Mouse (Mus musculus): ENCODE results near the gene Rab3il1. TPM values are rescaled to one million over a fixed set of nuclear protein-coding genes. Genes with fewer than 3 reads are reported as not detected.
A peak's percentile ranks its signal among the peaks of the same experiment; 100 is the strongest.

Gene Rab3il1
- total RNA-seq (2021) = 1 to 10 TPM; 9.4 TPM
- long read RNA-seq, experiment 1, full-length matches to known transcripts = 8 of 16 reads
- long read RNA-seq, experiment 1, partial matches to known transcripts = 3 of 16 reads
- long read RNA-seq, experiment 1, other reads (novel, unspliced or antisense) = 5 of 16 reads
- long read RNA-seq, experiment 2, full-length matches to known transcripts = 3 of 6 reads
- long read RNA-seq, experiment 2, partial matches to known transcripts = 1 of 6 reads
- long read RNA-seq, experiment 2, other reads (novel, unspliced or antisense) = 2 of 6 reads

DNA sequence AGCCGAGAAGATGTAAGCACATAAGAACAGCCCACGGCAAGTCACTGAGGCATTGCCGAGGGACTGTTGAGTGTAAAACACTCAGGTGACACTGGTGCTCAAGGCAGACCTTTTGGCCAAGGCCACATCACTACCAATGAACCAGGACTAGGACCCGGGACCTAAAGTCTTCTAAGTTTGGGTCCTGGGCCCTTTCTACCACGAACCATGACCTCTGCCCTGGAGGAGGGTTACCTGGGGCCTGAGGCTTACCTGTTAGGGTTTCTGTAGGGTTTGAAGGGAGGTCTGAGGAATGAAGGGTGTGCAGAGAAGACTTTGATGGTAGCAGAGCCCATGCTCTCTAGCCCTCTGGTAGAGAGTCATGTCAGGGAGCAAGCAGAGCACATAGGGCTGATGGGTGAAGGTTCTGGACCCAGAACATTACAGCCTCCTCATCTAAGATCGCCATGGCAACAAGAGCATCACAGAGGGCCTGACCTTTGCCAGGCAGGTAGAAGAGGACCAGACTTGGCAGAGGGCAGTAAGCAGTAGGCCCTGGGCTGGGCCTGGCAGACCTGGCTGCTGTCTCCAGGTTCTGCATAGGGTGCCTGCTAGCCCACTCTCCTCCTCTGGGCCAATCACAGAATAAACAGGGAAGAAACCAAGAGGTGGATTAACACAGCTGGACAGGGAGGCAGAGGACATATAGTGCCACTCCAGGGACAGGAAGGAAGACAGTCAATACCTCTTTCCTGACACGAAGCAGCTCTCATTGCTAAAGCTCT, at the start of gene Rab3il1, which contains the start of gene Best1:
TSS of gene Rab3il1 (plus strand) at position 464 of the 764 bp plus-strand sequence.
TSS of gene Best1 (minus strand) at position 428 of the 764 bp plus-strand sequence.
- intact Hi-C loops (cut with DNase I) = loop anchor here (2.0 kb wide), 1 partner anchor 21 kb away; no protein-coding TSS in a partner anchor
- no peak within 1 kb of the TSS for H3K27ac ChIP-seq
- TF ChIP-seq CTCF (IDR thresholded peaks at IDR 0.05) = no peak
- no peak for DNase-seq (ENCODE audit: extremely low spot score in 1 of 2, low spot score in 2 of 2)
- no peak within 1 kb of the TSS for H3K4me3 ChIP-seq

DNA sequence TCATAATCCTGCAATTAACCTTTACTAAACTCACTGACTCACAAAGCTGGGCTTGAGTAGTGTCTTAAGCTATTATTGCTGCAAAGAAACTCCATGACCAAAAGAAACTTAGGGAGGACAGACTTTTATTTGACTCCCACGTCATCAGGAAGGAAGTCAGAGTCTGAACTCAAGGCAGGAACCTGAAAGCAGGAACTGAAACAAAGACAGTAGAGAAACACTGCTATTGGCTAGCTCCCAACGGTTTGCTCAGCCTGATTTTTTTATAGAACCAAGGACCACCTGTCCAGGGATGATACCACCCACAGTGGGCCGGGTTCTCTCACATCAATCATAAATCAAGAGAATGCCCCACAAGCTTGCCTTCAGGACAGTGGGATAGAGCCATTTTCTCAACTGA, 49.1 kb upstream of the Rab3il1 start:
- TF ChIP-seq CTCF (IDR thresholded peaks at IDR 0.05) = no peak
- Histone ChIP-seq H3K4me3 (no peak overlapping the region), H3K27ac (peak overlapping the region; percentile 28; the same call in 1 of the 2 replicates)
- intact Hi-C loops (cut with DNase I) = no loop called here
- DNase-seq (ENCODE audit: extremely low spot score in 1 of 2, low spot score in 2 of 2) = no peak

DNA sequence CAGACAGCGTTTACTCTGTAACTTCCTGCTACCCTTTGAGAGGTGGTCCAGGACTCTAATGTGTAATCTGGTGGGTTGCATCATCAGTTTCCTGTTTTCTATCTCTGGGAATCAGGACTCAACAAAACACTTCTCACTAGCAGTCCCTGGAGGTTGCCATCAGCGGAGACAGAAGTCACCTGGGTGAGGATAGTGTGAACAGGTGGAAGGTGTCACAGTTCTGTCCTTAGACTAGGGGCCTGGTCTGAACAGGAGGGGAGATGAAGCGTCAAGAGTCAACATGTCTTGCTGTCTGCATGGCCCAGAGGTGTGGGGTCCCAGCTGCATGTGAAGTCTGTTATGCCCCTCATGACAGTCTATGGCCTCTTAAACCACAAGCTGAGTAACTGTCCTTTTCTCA, 48.6 kb upstream of the Rab3il1 start:
- Histone ChIP-seq H3K27ac (peak overlapping the region; percentile 36; the same call in 1 of the 2 replicates), H3K4me3 (no peak overlapping the region)
- intact Hi-C loops (cut with DNase I) = no loop called here
- no peak for TF ChIP-seq CTCF (IDR thresholded peaks at IDR 0.05)
- DNase-seq (ENCODE audit: extremely low spot score in 1 of 2, low spot score in 2 of 2) = no peak

DNA sequence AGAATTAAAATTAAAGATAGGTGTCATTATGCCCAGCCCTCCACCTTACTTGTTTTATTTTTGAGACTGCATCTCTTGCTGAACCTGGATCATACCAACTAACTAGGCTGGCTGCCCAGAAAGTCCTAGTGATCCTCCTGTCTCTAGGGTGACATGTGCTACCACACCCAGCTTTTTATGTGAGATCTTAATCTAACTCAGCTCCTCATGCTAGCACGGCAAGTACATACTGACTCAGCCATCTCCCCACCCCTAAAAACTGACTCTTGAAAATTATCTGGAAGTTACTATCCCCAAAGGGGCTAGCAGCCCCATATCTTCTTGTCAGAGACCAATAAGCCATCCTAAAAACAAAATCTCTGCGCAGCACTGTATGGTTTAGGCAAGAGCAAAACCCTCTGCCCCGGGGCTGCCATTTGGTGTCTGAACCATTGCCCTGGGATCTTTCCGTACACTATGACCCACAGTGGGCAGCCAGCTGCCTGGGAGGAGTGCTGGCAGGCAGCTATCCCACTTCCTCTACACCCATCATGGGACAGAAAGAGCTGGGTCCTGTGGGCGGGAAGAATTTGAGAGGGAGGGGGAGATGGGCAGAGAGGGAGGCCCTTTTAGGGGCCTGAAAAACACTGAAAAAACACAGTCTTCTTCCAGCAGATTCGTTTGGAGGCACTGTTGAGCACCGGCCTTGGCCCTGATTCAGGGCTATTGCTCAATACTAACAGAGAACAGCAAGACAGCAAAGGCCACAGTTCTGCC, 47.2 kb upstream of the Rab3il1 start:
- intact Hi-C loops (cut with DNase I) = loop anchor here (2.0 kb wide), 1 partner anchor 25 kb away; no protein-coding TSS in a partner anchor
- H3K4me3 ChIP-seq = no peak overlapping the region
- no peak; the same call in 1 of the 2 replicates for TF ChIP-seq CTCF (IDR thresholded peaks at IDR 0.05)

DNA sequence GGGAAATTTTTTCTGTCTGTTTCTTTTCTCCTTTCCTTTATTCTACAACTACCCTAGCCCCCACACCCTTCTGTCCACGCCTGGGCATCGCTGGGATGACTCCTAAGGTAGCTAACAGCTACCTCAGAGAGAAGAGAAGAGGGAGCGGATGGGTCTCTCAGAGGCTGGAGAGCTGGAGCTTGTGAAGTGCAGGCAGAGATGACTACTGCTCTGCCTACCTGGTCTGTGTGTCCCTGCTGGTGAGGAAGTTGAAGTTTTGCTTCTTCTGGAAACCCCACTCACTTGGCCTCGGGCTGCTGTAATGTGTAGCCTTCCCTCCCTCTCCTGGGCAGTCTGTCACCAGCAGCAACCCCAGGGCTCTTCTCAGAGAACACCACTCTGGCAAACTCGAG, 46.7 kb upstream of the Rab3il1 start:
- Histone ChIP-seq H3K4me3 (no peak overlapping the region), H3K27ac (peak overlapping the region; percentile 90)
- no peak for TF ChIP-seq CTCF (IDR thresholded peaks at IDR 0.05)
- DNase-seq (ENCODE audit: extremely low spot score in 1 of 2, low spot score in 2 of 2) = no peak
- intact Hi-C loops (cut with DNase I) = loop anchor here (2.0 kb wide), 1 partner anchor 24 kb away; no protein-coding TSS in a partner anchor

More for the DNA sequence above, 47.2 kb upstream of the Rab3il1 start:
- DNase-seq (ENCODE audit: extremely low spot score in 1 of 2, low spot score in 2 of 2) = peak in 1 of 2 experiments; percentile 57
- peak overlapping the region; percentile 90 for H3K27ac ChIP-seq

DNA sequence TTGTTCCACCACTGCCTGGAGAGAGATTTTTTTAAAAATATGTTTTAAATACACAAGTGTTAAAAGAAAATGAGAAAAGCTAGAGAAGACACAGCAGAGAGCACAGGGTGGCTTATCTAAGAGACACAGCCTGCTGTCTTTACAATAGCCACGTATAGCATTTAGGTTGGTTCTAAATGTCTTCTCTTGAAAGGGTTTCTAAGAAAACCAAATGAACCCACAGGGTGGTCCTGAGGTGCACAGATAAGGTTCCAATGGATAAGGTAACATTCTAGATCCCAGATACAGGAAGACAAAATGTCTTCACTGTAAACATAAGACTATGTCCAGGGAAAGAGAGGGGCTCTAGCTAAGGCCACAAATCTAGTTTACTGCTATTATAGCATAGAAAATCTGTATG, 46.0 kb upstream of the Rab3il1 start:
- Histone ChIP-seq H3K4me3 (no peak overlapping the region), H3K27ac (peak overlapping the region; percentile 46)
- DNase-seq (ENCODE audit: extremely low spot score in 1 of 2, low spot score in 2 of 2) = no peak
- TF ChIP-seq CTCF (IDR thresholded peaks at IDR 0.05) = no peak
- intact Hi-C loops (cut with DNase I) = loop anchor here (2.0 kb wide), 1 partner anchor 23 kb away; no protein-coding TSS in a partner anchor

DNA sequence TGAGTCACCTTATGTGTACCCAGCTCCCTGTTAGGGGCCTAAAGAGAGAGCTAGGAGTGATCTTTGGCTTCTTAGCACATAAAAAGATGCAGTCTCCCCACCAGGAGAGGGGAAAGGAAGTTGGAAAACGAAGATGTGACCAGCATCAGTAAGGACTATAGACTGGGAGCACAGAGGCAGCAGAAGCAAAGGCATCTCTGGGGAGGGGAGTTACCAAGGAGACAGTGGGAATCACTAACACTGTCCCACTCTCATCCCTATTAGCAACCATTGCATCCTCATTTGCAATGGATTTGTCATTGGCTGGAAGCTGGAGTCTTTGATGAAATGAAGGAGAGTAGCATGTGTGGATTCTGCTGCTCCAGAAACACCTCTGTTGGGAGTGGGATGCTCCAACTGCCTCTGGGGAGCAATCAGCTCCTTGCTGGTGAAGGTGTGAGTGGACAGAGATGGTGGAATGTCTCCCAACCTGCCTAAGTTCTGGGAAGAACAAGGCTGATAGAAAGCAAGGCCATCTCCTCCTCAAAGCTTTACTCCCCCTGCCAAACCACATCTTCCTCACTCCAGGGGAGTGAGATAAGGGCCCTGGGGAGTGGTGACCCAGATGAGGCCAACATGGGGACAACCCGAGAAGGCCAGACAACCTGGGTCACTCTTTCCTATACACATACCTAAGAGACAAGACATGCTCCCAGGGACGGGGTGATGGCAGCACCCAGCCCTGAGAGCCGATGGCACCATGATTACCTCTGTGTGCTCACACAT, 44.7 kb upstream of the Rab3il1 start:
- intact Hi-C loops (cut with DNase I) = no loop called here
- no peak for TF ChIP-seq CTCF (IDR thresholded peaks at IDR 0.05)
- no peak overlapping the region for H3K4me3 ChIP-seq
- H3K27ac ChIP-seq = no peak overlapping the region
- no peak for DNase-seq (ENCODE audit: extremely low spot score in 1 of 2, low spot score in 2 of 2)

DNA sequence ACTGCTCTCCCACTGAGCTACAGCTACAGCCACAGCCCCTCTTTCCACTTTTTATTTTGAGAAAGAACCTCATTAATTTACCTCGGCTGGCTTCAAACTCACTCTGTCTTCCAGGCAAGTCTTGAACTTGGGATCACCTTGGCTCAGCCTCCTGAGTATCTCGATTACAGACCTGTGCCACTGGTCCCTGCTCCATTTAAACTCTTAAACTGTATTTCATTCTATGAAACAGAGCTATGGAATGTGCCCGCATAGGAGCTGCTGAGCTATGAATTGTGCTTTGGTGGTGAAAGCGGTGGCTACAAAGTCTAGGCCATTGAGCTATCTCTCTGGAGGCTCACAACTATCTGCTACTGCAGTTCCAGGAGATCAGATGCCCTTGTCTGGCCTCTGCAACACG, 43.5 kb upstream of the Rab3il1 start:
- no peak overlapping the region for H3K4me3 ChIP-seq
- no peak for DNase-seq (ENCODE audit: extremely low spot score in 1 of 2, low spot score in 2 of 2)
- intact Hi-C loops (cut with DNase I) = no loop called here
- no peak overlapping the region for H3K27ac ChIP-seq
- TF ChIP-seq CTCF (IDR thresholded peaks at IDR 0.05) = no peak

DNA sequence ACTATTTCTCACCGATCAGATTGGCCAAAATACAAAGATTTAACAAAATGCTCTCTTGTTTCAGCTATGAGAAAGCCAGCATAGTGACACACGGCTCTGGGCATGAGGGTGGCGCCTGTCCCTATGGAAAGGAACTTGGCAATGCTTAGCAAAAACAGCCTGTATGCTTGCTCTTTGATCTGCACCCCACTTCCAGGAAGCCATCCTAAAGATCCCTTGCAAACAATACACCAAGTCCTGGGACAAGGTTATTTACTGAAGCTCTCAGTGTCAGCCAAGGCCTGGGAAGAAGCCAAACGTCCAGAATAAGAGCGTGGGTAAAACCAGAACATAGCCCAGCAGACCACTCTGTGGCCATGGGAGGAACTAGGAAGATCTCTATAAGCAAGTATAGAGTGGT, 40.7 kb upstream of the Rab3il1 start:
- no peak for TF ChIP-seq CTCF (IDR thresholded peaks at IDR 0.05)
- intact Hi-C loops (cut with DNase I) = no loop called here
- H3K27ac ChIP-seq = no peak overlapping the region
- no peak overlapping the region for H3K4me3 ChIP-seq
- DNase-seq (ENCODE audit: extremely low spot score in 1 of 2, low spot score in 2 of 2) = no peak

DNA sequence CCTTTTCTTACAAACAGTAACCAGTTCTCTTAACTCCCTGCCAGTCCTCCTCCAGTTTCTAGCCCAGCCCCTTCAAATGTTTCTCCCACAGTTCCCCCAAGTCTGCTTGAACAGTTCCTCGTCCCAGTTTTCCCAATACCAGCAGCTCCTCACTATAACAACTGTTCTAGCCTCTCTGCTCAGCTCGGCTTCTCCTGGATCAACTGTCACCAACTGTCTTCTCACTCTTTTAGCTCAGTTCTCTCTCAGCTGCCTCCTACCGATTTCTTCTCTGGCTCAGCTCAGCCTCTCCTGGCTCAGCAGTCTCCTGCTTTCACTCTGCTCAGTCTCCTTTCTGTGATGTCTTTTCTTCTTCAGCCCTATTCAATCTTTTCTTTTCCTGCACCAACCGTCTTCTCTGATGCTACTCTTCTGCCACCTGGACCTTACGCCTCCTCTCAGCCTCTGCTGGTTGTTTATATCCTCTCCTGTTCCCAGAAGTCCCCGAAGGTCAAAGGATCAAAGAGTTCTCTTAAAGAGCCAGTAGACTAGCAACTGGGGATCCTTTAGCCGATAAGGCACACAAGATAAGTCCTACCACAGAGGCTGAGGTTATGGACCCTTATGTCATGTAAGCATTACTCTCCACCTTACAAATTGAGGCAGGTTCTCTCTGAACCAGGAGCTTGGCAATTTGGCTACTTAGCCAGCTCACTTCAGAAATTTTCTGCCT, 37.1 kb upstream of the Rab3il1 start:
- intact Hi-C loops (cut with DNase I) = no loop called here
- Histone ChIP-seq H3K4me3 (no peak overlapping the region), H3K27ac (peak overlapping the region; percentile 85)
- TF ChIP-seq CTCF (IDR thresholded peaks at IDR 0.05) = no peak
- DNase-seq (ENCODE audit: extremely low spot score in 1 of 2, low spot score in 2 of 2) = peak in 1 of 2 experiments; percentile 35
